Mouse (Mus musculus): Measurements from ENCODE around the gene Zfp777.

GRCm38 (mm10) chr6:48051666-48052065 is 3.0 kb upstream of the Zfp777 start:
- TF ChIP-seq POLR2A (IDR thresholded peaks at IDR 0.05; ENCODE audit: low read depth, low read length): no peak
- no peak for TF ChIP-seq CTCF (conservative IDR thresholded peaks at IDR 0.05; ENCODE audit: insufficient read depth, insufficient read length, low read depth, low read length)

Data from kidney, adult 2 months (tissue).